Mouse (Mus musculus) forebrain, embryonic 16.5 days (tissue): ENCODE results near the gene Nrp2. TPM values are rescaled to one million over a fixed set of nuclear protein-coding genes. Genes with fewer than 3 reads are reported as not detected.
A peak's percentile ranks its signal among the peaks of the same experiment; 100 is the strongest.

Source experiments
- ATAC-seq: fragments of 200-750 bp; cut with Nextera tagmentation; 2 replicates; pipeline ENCODE4 v1.8.0; 2017; ENCODE audit warnings: mild to moderate bottlenecking, moderate library complexity
- H3K27ac ChIP-seq: fragments of 300-500 bp; sonication (generic); 2 replicates; pipeline ENCODE4 v1.5.1; 2014; ENCODE audit warnings: low read length, control low read depth
- H3K27me3 ChIP-seq: fragments of 300-500 bp; sonication (generic); replicated peaks from 2 replicates; pipeline ENCODE4 v1.6.1; 2014; ENCODE audit warnings: low read length; ENCODE audit not compliant: control insufficient read depth, insufficient read depth
- H3K36me3 ChIP-seq: fragments of 300-500 bp; sonication (generic); 2 replicates; pipeline ENCODE4 v1.6.1; 2014; ENCODE audit not compliant: control insufficient read depth, insufficient read depth
- H3K4me1 ChIP-seq: fragments of 300-500 bp; sonication (generic); replicated peaks from 2 replicates; pipeline ENCODE4 v1.6.1; 2014; ENCODE audit warnings: low read length; ENCODE audit not compliant: control insufficient read depth, insufficient read depth
- H3K4me2 ChIP-seq: fragments of 300-500 bp; sonication (generic); 2 replicates; pipeline ENCODE4 v1.6.1; 2014; ENCODE audit warnings: mild to moderate bottlenecking, low read length, control low read depth
- H3K4me3 ChIP-seq: fragments of 300-500 bp; sonication (generic); replicated peaks from 2 replicates; pipeline ENCODE4 v1.5.1; 2014; ENCODE audit warnings: mild to moderate bottlenecking, low read length, control low read depth
- H3K9ac ChIP-seq: fragments of 300-500 bp; sonication (generic); replicated peaks from 2 replicates; pipeline ENCODE4 v1.6.1; 2014; ENCODE audit warnings: low read depth, low read length, control low read depth
- H3K9me3 ChIP-seq: fragments of 300-500 bp; sonication (generic); 2 replicates; pipeline ENCODE4 v1.6.1; 2016; ENCODE audit warnings: low read length; ENCODE audit not compliant: control insufficient read depth
- WGBS: fragments of 180-500 bp; shearing (Covaris S2); extraction: QIAGEN DNeasy Blood & Tissue Kit; methylation state at CpG from one replicate; pipeline ENCODE4 v1.1.7; 2014; 5-methylcytosine and 5-hydroxymethylcytosine counted together
- polyA plus RNA-seq: library from polyadenylated mRNA; unstranded; fragments of >200 nt; fragmentation: Nextera tagmentation; extraction: Ambion mirVana; gene quantifications from 2 replicates; pipeline ENCODE4 v1.2.1, GENCODE M21; 2015

The Nrp2 gene
- polyA plus RNA-seq, 1 experiment from 2014 or later = 43.9 TPM

DNA sequence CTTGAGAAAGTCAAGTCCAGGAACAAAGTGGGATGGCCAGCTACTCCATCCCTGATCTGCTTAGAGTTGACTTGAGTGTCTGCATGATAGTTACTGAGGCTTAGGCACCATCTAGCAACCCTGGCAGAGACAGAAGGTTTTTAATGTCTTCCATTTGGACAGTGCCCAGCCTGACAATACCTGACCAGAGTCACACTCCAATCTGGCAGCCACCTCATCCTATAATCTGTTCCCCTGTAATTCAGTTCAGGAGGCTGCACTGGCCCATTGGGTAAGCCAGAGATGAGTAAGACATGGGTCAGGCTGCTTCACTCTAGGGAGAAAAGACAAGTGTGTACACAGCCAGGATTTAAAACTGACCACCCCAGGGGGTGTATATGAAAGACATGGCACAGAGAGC, 79.5 kb downstream of the Nrp2 start:
- Histone ChIP-seq H3K36me3 (no peaks in the 10 kb centered on the region), H3K4me2 (no peak overlapping the region), H3K9ac (no peak overlapping the region), H3K27me3 (no peaks in the 10 kb centered on the region), H3K9me3 (no peaks in the 10 kb centered on the region), H3K27ac (no peak overlapping the region), H3K4me3 (no peak overlapping the region), H3K4me1 (peaks cover 24% of the 10 kb centered on the region)
- no peak for ATAC-seq

DNA sequence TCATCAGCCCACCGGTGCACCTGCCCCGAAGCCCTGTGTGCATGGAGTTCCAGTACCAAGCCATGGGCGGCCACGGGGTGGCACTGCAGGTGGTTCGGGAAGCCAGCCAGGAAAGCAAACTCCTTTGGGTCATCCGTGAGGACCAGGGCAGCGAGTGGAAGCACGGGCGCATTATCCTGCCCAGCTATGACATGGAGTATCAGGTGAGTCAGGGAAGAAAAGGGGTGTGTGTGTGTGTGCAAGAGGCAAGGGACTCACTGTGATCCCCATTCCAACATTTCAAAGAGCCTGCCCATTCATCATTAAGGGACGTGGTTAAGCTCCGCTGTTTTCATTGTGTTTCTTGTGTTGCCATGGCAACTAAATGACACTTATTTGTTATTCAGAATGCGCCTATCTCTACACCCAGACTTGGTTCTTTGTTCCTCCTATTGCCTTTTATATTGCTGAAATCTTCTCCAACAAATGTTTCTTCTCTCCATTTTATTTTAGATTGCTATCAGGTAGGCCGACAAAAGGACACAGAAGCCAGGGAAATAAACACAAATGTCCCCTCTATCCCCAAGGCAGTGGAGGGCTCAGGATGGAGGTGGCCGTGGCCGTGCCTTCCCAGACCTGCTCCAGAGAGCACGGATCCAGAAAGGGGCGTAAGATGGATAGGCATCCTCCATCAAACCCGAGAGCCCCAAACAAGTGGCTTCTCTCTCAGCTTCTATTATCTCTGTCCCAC, 80.4 kb downstream of the Nrp2 start:
- Histone ChIP-seq H3K27ac (peak overlapping the region; percentile 78), H3K36me3 (no peaks in the 10 kb centered on the region), H3K4me1 (peaks cover 24% of the 10 kb centered on the region), H3K4me3 (no peak overlapping the region), H3K27me3 (no peaks in the 10 kb centered on the region), H3K9ac (no peak overlapping the region), H3K9me3 (no peaks in the 10 kb centered on the region), H3K4me2 (no peak overlapping the region)
- 59% methylated on average over 18 of the region's 18 CpGs for WGBS
- peak; percentile 63 for ATAC-seq

DNA sequence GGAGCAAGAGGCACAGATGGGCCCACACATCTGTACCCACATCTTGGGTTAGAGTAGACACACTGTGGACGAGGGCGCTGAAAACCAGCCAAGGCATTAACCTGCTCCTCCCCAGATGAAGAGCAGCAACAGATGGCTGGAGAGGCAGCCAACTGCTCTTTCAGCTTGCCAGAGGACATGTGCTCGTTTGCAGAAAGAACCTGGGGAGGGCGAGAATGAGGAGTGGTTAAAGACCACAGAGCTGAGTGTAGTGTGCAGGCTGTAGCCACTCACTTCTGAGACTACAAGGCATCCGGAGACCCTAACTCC, 81.0 kb downstream of the Nrp2 start:
- Histone ChIP-seq H3K9ac (no peak overlapping the region), H3K4me3 (no peak overlapping the region), H3K4me1 (peaks cover 24% of the 10 kb centered on the region), H3K4me2 (no peak overlapping the region), H3K27me3 (no peaks in the 10 kb centered on the region), H3K9me3 (no peaks in the 10 kb centered on the region), H3K27ac (peak overlapping the region; percentile 78), H3K36me3 (no peaks in the 10 kb centered on the region)
- peak; percentile 47 for ATAC-seq
- WGBS = 35% methylated on average over 5 of the region's 5 CpGs

- Histone ChIP-seq H3K27me3 (no peaks in the 10 kb centered on the region), H3K9me3 (no peaks in the 10 kb centered on the region), H3K4me1 (peaks cover 12% of the 10 kb centered on the region), H3K4me2 (no peak overlapping the region), H3K27ac (no peak overlapping the region), H3K4me3 (no peak overlapping the region), H3K9ac (no peak overlapping the region), H3K36me3 (no peaks in the 10 kb centered on the region)
- 16% methylated on average over 5 of the region's 5 CpGs for whole genome bisulfite sequencing
- ATAC-seq = no peak
These were observed 83.2 kb downstream of the Nrp2 start for GRCm38 (mm10) chr1:62786255-62786654.

- no peak overlapping the region for H3K4me3 ChIP-seq
- no peak overlapping the region for H3K9ac ChIP-seq
- H3K4me1 ChIP-seq = peaks cover 12% of the 10 kb centered on the region
- no peaks in the 10 kb centered on the region for H3K27me3 ChIP-seq
- WGBS = 86% methylated on average over 10 of the region's 10 CpGs
- no peak for ATAC-seq
- no peak overlapping the region for H3K27ac ChIP-seq
- no peaks in the 10 kb centered on the region for H3K36me3 ChIP-seq
- no peak overlapping the region for H3K4me2 ChIP-seq
- no peaks in the 10 kb centered on the region for H3K9me3 ChIP-seq
These were observed 84.5 kb downstream of the Nrp2 start for GRCm38 (mm10) chr1:62787546-62787945.

DNA sequence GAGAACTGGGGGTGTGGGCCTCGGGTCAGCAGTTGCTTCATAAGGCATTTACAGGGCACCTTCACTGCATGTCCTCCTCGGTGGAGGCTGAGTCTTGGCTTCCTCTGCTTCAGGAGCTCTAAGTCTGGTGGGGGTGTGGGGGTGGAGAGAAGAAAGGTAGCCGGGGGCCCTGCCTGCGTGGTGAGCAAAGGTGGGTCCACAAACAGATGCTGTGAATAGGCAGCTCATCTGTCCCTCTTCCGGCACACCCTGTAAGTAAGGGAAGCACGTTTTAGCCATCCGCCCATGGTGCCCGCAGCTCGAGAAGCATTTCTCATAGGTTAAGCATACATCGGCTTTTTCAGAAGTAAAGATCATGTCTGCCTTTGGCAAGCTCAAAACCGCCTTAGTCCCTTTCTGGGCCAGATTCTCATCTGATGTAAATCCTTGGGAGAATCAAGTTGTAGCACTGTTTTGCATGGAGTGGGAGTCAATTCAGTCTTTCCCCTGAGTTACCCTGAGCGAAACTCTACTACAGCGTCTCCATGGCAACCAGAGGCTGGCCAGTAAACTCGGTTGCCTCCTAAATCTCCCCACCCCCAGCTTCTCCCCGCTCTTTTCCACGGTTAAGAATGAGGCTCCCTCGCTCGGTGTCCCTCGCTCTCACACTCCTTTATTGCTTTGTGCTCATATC, 91.3 kb downstream of the Nrp2 start:
- peaks cover 16% of the 10 kb centered on the region for H3K4me1 ChIP-seq
- peak; percentile 79 for ATAC-seq
- no peak overlapping the region for H3K9ac ChIP-seq
- WGBS = 17% methylated on average over 19 of the region's 19 CpGs
- H3K4me2 ChIP-seq = peak overlapping the region; percentile 39
- H3K27ac ChIP-seq = no peak overlapping the region
- H3K9me3 ChIP-seq = no peaks in the 10 kb centered on the region
- no peaks in the 10 kb centered on the region for H3K36me3 ChIP-seq
- no peak overlapping the region for H3K4me3 ChIP-seq
- no peaks in the 10 kb centered on the region for H3K27me3 ChIP-seq

- Histone ChIP-seq H3K9me3 (no peaks in the 10 kb centered on the region), H3K27me3 (no peaks in the 10 kb centered on the region), H3K4me2 (peak overlapping the region; percentile 39), H3K36me3 (no peaks in the 10 kb centered on the region), H3K4me3 (no peak overlapping the region), H3K27ac (0 out of 2 replicates have a peak overlapping the region, but pooled peaks have one; percentile 12), H3K4me1 (peaks cover 16% of the 10 kb centered on the region), H3K9ac (no peak overlapping the region)
- WGBS = 21% methylated on average over 2 of the region's 2 CpGs
- no peak; the same call in 1 of the 2 replicates for ATAC-seq
These were observed 91.8 kb downstream of the Nrp2 start for GRCm38 (mm10) chr1:62794896-62795255.

DNA sequence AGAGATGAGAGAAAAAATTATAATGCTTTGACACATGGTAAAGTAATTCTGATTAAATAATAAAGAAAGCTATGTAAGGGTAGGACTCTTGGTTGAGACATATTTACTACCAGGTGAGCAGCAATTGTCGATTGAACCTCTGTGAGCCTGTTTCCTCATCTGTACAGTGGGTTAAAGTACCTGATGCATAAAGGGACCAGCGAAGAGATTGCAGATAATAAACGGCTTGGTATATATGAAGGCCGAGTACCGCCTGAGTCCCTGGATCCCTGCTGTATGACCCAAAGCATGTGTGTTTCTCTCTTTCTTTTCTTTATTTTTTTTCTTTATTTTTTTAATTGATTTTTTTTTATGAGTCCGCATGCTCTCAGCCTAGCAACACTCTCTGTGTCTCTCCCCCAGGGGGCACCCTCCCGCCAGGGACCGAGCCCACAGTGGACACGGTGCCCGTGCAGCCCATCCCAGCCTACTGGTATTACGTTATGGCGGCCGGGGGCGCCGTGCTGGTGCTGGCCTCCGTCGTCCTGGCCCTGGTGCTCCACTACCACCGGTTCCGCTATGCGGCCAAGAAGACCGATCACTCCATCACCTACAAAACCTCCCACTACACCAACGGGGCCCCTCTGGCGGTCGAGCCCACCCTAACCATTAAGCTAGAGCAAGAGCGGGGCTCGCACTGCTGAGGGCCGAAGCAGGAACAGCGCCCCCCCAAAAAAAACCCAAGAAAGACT, 92.4 kb downstream of the Nrp2 start:
- Histone ChIP-seq H3K4me2 (peak overlapping the region; percentile 57), H3K4me1 (peaks cover 16% of the 10 kb centered on the region), H3K4me3 (peak overlapping the region; percentile 33), H3K27me3 (no peaks in the 10 kb centered on the region), H3K9ac (peak overlapping the region; percentile 28), H3K27ac (no peak overlapping the region), H3K9me3 (no peaks in the 10 kb centered on the region), H3K36me3 (no peaks in the 10 kb centered on the region)
- WGBS = 13% methylated on average over 28 of the region's 28 CpGs
- ATAC-seq = peak; percentile 75

DNA sequence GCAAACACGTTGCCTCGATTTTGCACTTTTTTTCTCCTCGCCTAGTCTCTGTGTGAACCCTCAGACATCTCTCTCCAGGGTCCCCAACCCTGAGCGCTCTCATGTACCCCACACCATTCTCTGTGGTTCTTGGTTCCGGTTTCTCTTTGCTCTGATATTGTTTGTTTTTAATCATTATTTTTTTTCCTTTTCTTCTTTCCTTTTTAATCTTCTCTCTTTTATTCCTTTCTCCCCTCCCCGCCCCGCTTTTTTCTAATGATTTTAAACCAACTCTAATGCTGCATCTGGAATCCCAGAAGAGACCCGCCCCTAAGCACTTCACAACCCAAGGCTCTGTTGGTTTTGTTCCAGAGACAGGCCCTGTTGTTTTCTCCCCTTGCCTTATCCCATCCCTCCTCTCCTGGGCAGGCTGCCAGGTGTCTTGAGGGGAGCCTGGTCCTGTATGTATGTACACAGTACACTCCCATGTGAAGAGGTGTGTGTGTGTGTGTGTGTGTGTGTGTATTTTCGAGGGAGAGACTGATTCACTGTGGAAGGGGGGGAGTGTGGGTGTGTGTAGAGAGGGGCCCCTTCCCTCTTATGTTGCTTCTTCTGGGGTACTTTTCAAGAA, 93.1 kb downstream of the Nrp2 start:
- Histone ChIP-seq H3K9me3 (no peaks in the 10 kb centered on the region), H3K27me3 (no peaks in the 10 kb centered on the region), H3K4me1 (peaks cover 16% of the 10 kb centered on the region), H3K4me3 (peak overlapping the region; percentile 33), H3K9ac (peak overlapping the region; percentile 28; the same call in 1 of the 2 replicates), H3K36me3 (no peaks in the 10 kb centered on the region), H3K27ac (no peak overlapping the region), H3K4me2 (peak overlapping the region; percentile 57)
- WGBS = 20% methylated on average over 9 of the region's 9 CpGs
- peak; percentile 45 for ATAC-seq
